Mouse (Mus musculus) MEL (cell line): ENCODE results near the gene 4930523C07Rik. TPM values are rescaled to one million over a fixed set of nuclear protein-coding genes. Genes with fewer than 3 reads are reported as not detected.

ENCODE experiments used
- DNase-seq: peaks from one replicate; pipeline ENCODE4 v3.0.0; 2011; ENCODE audit warnings: low read depth, low spot score
- H3K27ac ChIP-seq: 2 replicates; pipeline ENCODE4 v1.5.1; 2012; ENCODE audit warnings: low read depth, mild to moderate bottlenecking, control low read depth, low read length, moderate library complexity; ENCODE audit not compliant: control insufficient read depth
- H3K27me3 ChIP-seq, 2 experiments: fragments of 150-350 bp in 1 of 2; sonication (generic) in 1 of 2; 2 replicates each; pipeline ENCODE4 v1.6.1; 2012; ENCODE audit warnings: low read length in 2 of 2, mild to moderate bottlenecking in 2 of 2, improper control_type of control experiment in 1 of 2, moderate library complexity in 1 of 2; ENCODE audit not compliant: insufficient read depth in 2 of 2, control insufficient read depth in 1 of 2
- H3K36me3 ChIP-seq, 2 experiments: 2 replicates each; pipeline ENCODE4 v1.6.1; 2012 to 2014; ENCODE audit warnings: low read length in 2 of 2, improper control_type of control experiment in 1 of 2, inconsistent platforms in 1 of 2, mild to moderate bottlenecking in 1 of 2; ENCODE audit not compliant: insufficient read depth in 2 of 2, control insufficient read depth in 1 of 2
- H3K4me1 ChIP-seq, 2 experiments: fragments of 150-350 bp in 1 of 2; sonication (generic) in 1 of 2; 2 replicates each; pipeline ENCODE4 v1.6.1; 2012; ENCODE audit warnings: low read length in 2 of 2, improper control_type of control experiment in 1 of 2, mild to moderate bottlenecking in 1 of 2; ENCODE audit not compliant: insufficient read depth in 2 of 2, control insufficient read depth in 1 of 2
- H3K4me3 ChIP-seq, 2 experiments: fragments of 150-350 bp in 1 of 2; sonication (generic) in 1 of 2; 2 replicates each; pipeline ENCODE4 v1.5.1; 2012; ENCODE audit warnings: low read depth in 2 of 2, low read length in 2 of 2, mild to moderate bottlenecking in 2 of 2, moderate library complexity in 2 of 2, control low read depth in 1 of 2, improper control_type of control experiment in 1 of 2; ENCODE audit not compliant: control insufficient read depth in 1 of 2, insufficient read depth in 1 of 2
- H3K79me2 ChIP-seq: 2 replicates; pipeline ENCODE4 v1.6.1; 2012; ENCODE audit warnings: mild to moderate bottlenecking, low read length, moderate library complexity; ENCODE audit not compliant: control insufficient read depth, poor library complexity, insufficient read depth
- H3K9ac ChIP-seq: 2 replicates; pipeline ENCODE4 v1.6.1; 2012; ENCODE audit warnings: low read depth, mild to moderate bottlenecking, control low read depth, low read length, moderate library complexity; ENCODE audit not compliant: control insufficient read depth, poor library complexity, severe bottlenecking
- H3K9me3 ChIP-seq: fragments of 150-350 bp; sonication (generic); replicated peaks from 2 replicates; pipeline ENCODE4 v1.6.1; 2012; ENCODE audit warnings: mild to moderate bottlenecking, low read length, improper control_type of control experiment, moderate library complexity; ENCODE audit not compliant: insufficient read depth
- BHLHE40 ChIP-seq: IDR thresholded peaks from 2 replicates; pipeline ENCODE4 v1.6.1; 2012; ENCODE audit warnings: low read depth, mild to moderate bottlenecking, inconsistent platforms, low read length, improper control_type of control experiment, borderline replicate concordance
- CHD2 ChIP-seq: IDR thresholded peaks from 2 replicates; pipeline ENCODE4 v1.6.1; 2011; ENCODE audit warnings: low read length, improper control_type of control experiment
- E2F4 ChIP-seq: IDR thresholded peaks from 2 replicates; pipeline ENCODE4 v1.6.1; 2011; ENCODE audit warnings: low read depth, low read length, improper control_type of control experiment, borderline replicate concordance
- EP300 ChIP-seq, 2 experiments: IDR thresholded peaks; 2 replicates each; pipeline ENCODE4 v1.6.1; 2011; ENCODE audit warnings: improper control_type of control experiment in 2 of 2, low read length in 2 of 2, low read depth in 1 of 2, mild to moderate bottlenecking in 1 of 2
- ETS1 ChIP-seq: IDR thresholded peaks from 2 replicates; pipeline ENCODE4 v1.6.1; 2012; ENCODE audit warnings: low read depth, mild to moderate bottlenecking, inconsistent platforms, low read length, improper control_type of control experiment, moderate library complexity
- GABPA ChIP-seq: IDR thresholded peaks from 2 replicates; pipeline ENCODE4 v1.6.1; 2012; ENCODE audit warnings: low read depth, mild to moderate bottlenecking, inconsistent platforms, low read length, improper control_type of control experiment, moderate library complexity
- GATA1 ChIP-seq: IDR thresholded peaks from 2 replicates; pipeline ENCODE4 v1.6.1; 2011; ENCODE audit warnings: low read depth, low read length, improper control_type of control experiment
- JUND ChIP-seq: IDR thresholded peaks from 2 replicates; pipeline ENCODE4 v1.6.1; 2011; ENCODE audit warnings: low read depth, mild to moderate bottlenecking, improper control_type of control experiment, low read length
- KAT2A ChIP-seq: conservative IDR thresholded peaks from 2 replicates; pipeline ENCODE4 v1.6.1; 2012; ENCODE audit warnings: low read depth, low read length, improper control_type of control experiment, inconsistent platforms
- MAX ChIP-seq: IDR thresholded peaks from 2 replicates; pipeline ENCODE4 v1.6.1; 2011; ENCODE audit warnings: low read length, improper control_type of control experiment
- MYC ChIP-seq: IDR thresholded peaks from 2 replicates; pipeline ENCODE4 v1.6.1; 2011; ENCODE audit warnings: low read depth, mild to moderate bottlenecking, low read length, improper control_type of control experiment, moderate library complexity
- NRF1 ChIP-seq: IDR thresholded peaks from 2 replicates; pipeline ENCODE4 v1.6.1; 2014; ENCODE audit warnings: low read depth, mild to moderate bottlenecking, inconsistent platforms, low read length, improper control_type of control experiment, moderate library complexity; ENCODE audit not compliant: poor library complexity, insufficient read depth, severe bottlenecking
- POLR2AphosphoS2 ChIP-seq: IDR thresholded peaks from 2 replicates; pipeline ENCODE4 v1.6.1; 2011; ENCODE audit warnings: low read length, improper control_type of control experiment
- RCOR1 ChIP-seq: IDR thresholded peaks from 2 replicates; pipeline ENCODE4 v1.6.1; 2012; ENCODE audit warnings: low read depth, mild to moderate bottlenecking, inconsistent platforms, low read length, improper control_type of control experiment
- SIN3A ChIP-seq: IDR thresholded peaks from 2 replicates; pipeline ENCODE4 v1.6.1; 2012; ENCODE audit warnings: low read length, improper control_type of control experiment, inconsistent platforms
- SMC3 ChIP-seq: IDR thresholded peaks from 2 replicates; pipeline ENCODE4 v1.6.1; 2011; ENCODE audit warnings: low read depth, low read length, improper control_type of control experiment
- TAL1 ChIP-seq: IDR thresholded peaks from 2 replicates; pipeline ENCODE4 v1.6.1; 2012; ENCODE audit warnings: mild to moderate bottlenecking, inconsistent platforms, low read length, moderate library complexity, mixed read lengths
- UBTF ChIP-seq: IDR thresholded peaks from 2 replicates; pipeline ENCODE4 v1.6.1; 2012; ENCODE audit warnings: low read depth, mild to moderate bottlenecking, inconsistent platforms, low read length, improper control_type of control experiment, moderate library complexity, borderline replicate concordance; ENCODE audit not compliant: insufficient read depth
- USF1 ChIP-seq: IDR thresholded peaks from 2 replicates; pipeline ENCODE4 v1.6.1; 2014; ENCODE audit warnings: low read depth, mild to moderate bottlenecking, inconsistent platforms, low read length, improper control_type of control experiment, moderate library complexity
- USF2 ChIP-seq, 2 experiments: IDR thresholded peaks; 2 replicates each; pipeline ENCODE4 v1.6.1; 2011 to 2012; ENCODE audit warnings: improper control_type of control experiment in 2 of 2, low read length in 2 of 2, borderline replicate concordance in 1 of 2, inconsistent platforms in 1 of 2, low read depth in 1 of 2, mild to moderate bottlenecking in 1 of 2; ENCODE audit not compliant: insufficient read depth in 1 of 2
- ZC3H11A ChIP-seq: IDR thresholded peaks from 2 replicates; pipeline ENCODE4 v1.6.1; 2012; ENCODE audit warnings: low read depth, mild to moderate bottlenecking, inconsistent platforms, low read length, improper control_type of control experiment
- ZMIZ1 ChIP-seq: IDR thresholded peaks from 2 replicates; pipeline ENCODE4 v1.6.1; 2012; ENCODE audit warnings: low read depth, mild to moderate bottlenecking, inconsistent platforms, low read length, improper control_type of control experiment, moderate library complexity
- polyA plus RNA-seq, 2 experiments: library from polyadenylated mRNA; stranded (reverse) in 1 of 2; unstranded in 1 of 2; fragments of >175 nt in 1 of 2; fragments of >200 nt in 1 of 2; gene quantifications; 2 replicates each; pipeline versions ENCODE4 v1.2.1 to v1.2.4; 2012; ENCODE audit warnings: low replicate concordance in 2 of 2, low read depth in 1 of 2; ENCODE audit not compliant: insufficient read length in 2 of 2, insufficient read depth in 1 of 2, missing spikeins in 1 of 2
- total RNA-seq: library from RNA; depleted of rRNA; stranded (reverse); fragments of 300-350 nt; gene quantifications from 2 replicates; pipeline ENCODE4 v1.2.3, GENCODE M21; 2012

Gene 4930523C07Rik
- total and polyA plus RNA-seq, 3 experiments: not detected

GRCm38 (mm10) chr1:160052556-160053315 is 8.6 kb downstream of the 4930523C07Rik start:
- Histone ChIP-seq H3K27me3 (no peaks in the 10 kb centered on the region), H3K36me3 (no peaks in the 10 kb centered on the region), H3K9ac (no peak overlapping the region), H3K4me1 (no peaks in the 10 kb centered on the region), H3K27ac (no peak overlapping the region), H3K9me3 (no peaks in the 10 kb centered on the region), H3K79me2 (no peaks in the 10 kb centered on the region), H3K4me3 (no peak overlapping the region)
- no peak for TF ChIP-seq BHLHE40
- TF ChIP-seq USF2 (IDR thresholded peaks at IDR 0.05; ENCODE audit: borderline replicate concordance in 1 of 2, insufficient read depth in 1 of 2, low read depth in 1 of 2, low read length in 2 of 2): no peak
- no peak for TF ChIP-seq SIN3A
- no peak for TF ChIP-seq GABPA
- TF ChIP-seq RCOR1: no peak
- TF ChIP-seq SMC3: no peak
- TF ChIP-seq TAL1: no peak
- TF ChIP-seq MAX: no peak
- TF ChIP-seq ZC3H11A: no peak
- TF ChIP-seq CHD2: no peak
- TF ChIP-seq MYC: no peak
- DNase-seq: no peak

- TF ChIP-seq ZC3H11A: no peak
- no peak for TF ChIP-seq POLR2AphosphoS2
- no peak for TF ChIP-seq MYC
- TF ChIP-seq EP300 (IDR thresholded peaks at IDR 0.05; ENCODE audit: low read depth in 1 of 2, low read length in 2 of 2): no peak
- no peak for TF ChIP-seq NRF1
- no peak for TF ChIP-seq MAX
- TF ChIP-seq ZMIZ1: no peak
- no peak for TF ChIP-seq JUND
- TF ChIP-seq UBTF: no peak
- TF ChIP-seq USF1: no peak
- no peak for TF ChIP-seq GATA1
- no peak for TF ChIP-seq E2F4
- TF ChIP-seq KAT2A: no peak
- no peak for TF ChIP-seq ETS1
- TF ChIP-seq TAL1: no peak
- TF ChIP-seq, all 39 proteins: peak for 0
- no peak overlapping the region for H3K27ac ChIP-seq
- H3K4me3 ChIP-seq: no peak overlapping the region
- H3K9me3 ChIP-seq: no peaks in the 10 kb centered on the region
- no peaks in the 10 kb centered on the region for H3K4me1 ChIP-seq
- DNase-seq: no peak
- no peak overlapping the region for H3K9ac ChIP-seq
- no peaks in the 10 kb centered on the region for H3K36me3 ChIP-seq
- H3K79me2 ChIP-seq: no peaks in the 10 kb centered on the region
- H3K27me3 ChIP-seq: no peaks in the 10 kb centered on the region
Observed at GRCm38 (mm10) chr1:160053510-160054305, 9.5 kb downstream of the 4930523C07Rik start.
